Mouse (Mus musculus) hindbrain, embryonic 14.5 days (tissue): ENCODE measurements around the gene Tbc1d2. TPM values are rescaled to one million over a fixed set of nuclear protein-coding genes. Genes with fewer than 3 reads are reported as not detected.
"Not testable (repeated sequence)": the region's sequence is repeated elsewhere in the genome, so short reads cannot be mapped to it uniquely, and the experiment has no call there.

Experiments used
- ATAC-seq: fragments of 200-750 bp; cut with Nextera tagmentation; 2 replicates; pipeline ENCODE4 v1.8.0; 2017; ENCODE audit warnings: moderate number of reproducible peaks, mild to moderate bottlenecking, moderate TSS enrichment, moderate library complexity; ENCODE audit not compliant: low FRiP score
- DNase-seq: peaks from one replicate; pipeline ENCODE4 v3.0.0-alpha.2; 2015; ENCODE audit warnings: low spot score
- H3K27ac ChIP-seq: fragments of 300-500 bp; sonication (generic); 2 replicates; pipeline ENCODE4 v1.5.1; 2014; ENCODE audit warnings: mild to moderate bottlenecking, moderate library complexity
- H3K27me3 ChIP-seq: fragments of 300-500 bp; sonication (generic); 2 replicates; pipeline ENCODE4 v1.6.1; 2014; ENCODE audit warnings: mild to moderate bottlenecking, low read length, mixed read lengths; ENCODE audit not compliant: control insufficient read depth, insufficient read depth
- H3K36me3 ChIP-seq: fragments of 300-500 bp; sonication (generic); replicated peaks from 2 replicates; pipeline ENCODE4 v1.6.1; 2014; ENCODE audit not compliant: control insufficient read depth, insufficient read depth
- H3K4me1 ChIP-seq: fragments of 300-500 bp; sonication (generic); replicated peaks from 2 replicates; pipeline ENCODE4 v1.6.1; 2014; ENCODE audit warnings: antibody characterized with exemption, low read length, mixed read lengths; ENCODE audit not compliant: control insufficient read depth, insufficient read depth
- H3K4me2 ChIP-seq: fragments of 300-500 bp; sonication (generic); replicated peaks from 2 replicates; pipeline ENCODE4 v1.6.1; 2014; ENCODE audit warnings: mild to moderate bottlenecking, moderate library complexity
- H3K4me3 ChIP-seq: fragments of 300-500 bp; sonication (generic); replicated peaks from 2 replicates; pipeline ENCODE4 v1.5.1; 2014; ENCODE audit warnings: mild to moderate bottlenecking, low read length
- H3K9ac ChIP-seq: fragments of 300-500 bp; sonication (generic); 2 replicates; pipeline ENCODE4 v1.6.1; 2014
- H3K9me3 ChIP-seq: fragments of 300-500 bp; sonication (generic); 2 replicates; pipeline ENCODE4 v1.6.1; 2016; ENCODE audit warnings: low read length; ENCODE audit not compliant: control insufficient read depth
- WGBS: fragments of 180-500 bp; shearing (Covaris S2); extraction: QIAGEN DNeasy Blood & Tissue Kit; methylation state at CpG from one replicate; pipeline ENCODE4 v1.1.7; 2014; 5-methylcytosine and 5-hydroxymethylcytosine counted together
- polyA plus RNA-seq: library from polyadenylated mRNA; unstranded; fragments of >200 nt; fragmentation: Nextera tagmentation; extraction: Ambion mirVana; gene quantifications from 2 replicates; pipeline ENCODE4 v1.2.1, GENCODE M21; 2014

Gene Tbc1d2
- polyA plus RNA-seq, 1 experiment from 2014 or later, result 1.4 TPM

GRCm38 (mm10) chr4:46581577-46581976 lies 68.4 kb downstream of the Tbc1d2 start:
- not testable (repeated sequence) for ATAC-seq, H3K4me3 ChIP-seq, H3K27ac ChIP-seq, H3K36me3 ChIP-seq, H3K9ac ChIP-seq, H3K4me2 ChIP-seq, H3K4me1 ChIP-seq, DNase-seq, H3K27me3 ChIP-seq
- WGBS, result 95% methylated on average over 22 of the region's 22 CpGs
- H3K9me3 ChIP-seq, result peaks cover 19% of the 10 kb centered on the region

DNA sequence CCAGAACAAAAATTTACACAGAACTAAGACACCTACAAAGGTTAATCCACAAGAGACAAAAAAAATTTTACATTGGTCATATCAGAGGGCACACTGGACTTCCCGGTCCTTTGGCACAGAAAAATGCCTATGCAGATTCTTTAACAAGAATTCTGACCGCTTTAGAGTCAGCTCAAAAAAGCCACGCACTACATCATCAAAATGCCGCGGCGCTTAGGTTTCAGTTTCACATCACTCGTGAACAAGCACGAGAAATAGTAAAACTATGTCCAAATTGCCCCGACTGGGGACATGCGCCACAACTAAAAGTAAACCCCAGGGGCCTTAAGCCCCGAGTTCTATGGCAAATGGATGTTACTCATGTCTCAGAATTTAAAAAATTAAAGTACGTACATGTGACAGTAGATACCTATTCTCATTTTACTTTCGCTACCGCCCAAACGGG lies 69.2 kb downstream of the Tbc1d2 start:
- not testable (repeated sequence) for H3K4me2 ChIP-seq, H3K4me1 ChIP-seq, ATAC-seq, H3K36me3 ChIP-seq, H3K9ac ChIP-seq, H3K27ac ChIP-seq, H3K4me3 ChIP-seq, H3K27me3 ChIP-seq, DNase-seq
- WGBS, result 92% methylated on average over 15 of the region's 15 CpGs
- peaks cover 19% of the 10 kb centered on the region for H3K9me3 ChIP-seq

DNA sequence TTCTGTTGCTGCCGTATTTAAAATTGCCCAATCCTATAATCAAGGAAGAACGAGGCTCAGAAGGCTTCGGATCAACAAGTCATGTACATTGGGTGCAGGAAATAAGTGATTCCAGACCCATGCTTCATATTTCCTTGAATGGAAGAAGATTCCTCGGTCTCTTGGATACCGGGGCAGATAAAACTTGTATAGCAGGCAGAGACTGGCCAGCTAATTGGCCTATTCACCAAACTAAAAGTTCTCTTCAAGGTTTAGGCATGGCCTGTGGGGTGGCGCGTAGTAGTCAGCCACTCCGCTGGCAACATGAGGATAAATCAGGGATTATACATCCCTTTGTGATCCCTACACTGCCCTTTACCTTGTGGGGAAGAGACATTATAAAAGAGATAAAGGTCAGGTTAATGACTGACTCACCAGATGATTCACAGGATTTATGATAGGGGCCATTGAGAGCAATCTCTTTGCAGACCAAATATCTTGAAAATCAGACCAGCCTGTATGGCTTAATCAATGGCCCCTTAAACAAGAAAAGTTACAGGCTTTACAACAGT lies 71.1 kb downstream of the Tbc1d2 start:
- DNase-seq, H3K9ac ChIP-seq, H3K27me3 ChIP-seq, H3K4me1 ChIP-seq, H3K36me3 ChIP-seq, ATAC-seq, H3K4me2 ChIP-seq, H3K27ac ChIP-seq, H3K4me3 ChIP-seq: not testable (repeated sequence)
- H3K9me3 ChIP-seq, result peaks cover 19% of the 10 kb centered on the region
- 89% methylated on average over 8 of the region's 8 CpGs for WGBS

DNA sequence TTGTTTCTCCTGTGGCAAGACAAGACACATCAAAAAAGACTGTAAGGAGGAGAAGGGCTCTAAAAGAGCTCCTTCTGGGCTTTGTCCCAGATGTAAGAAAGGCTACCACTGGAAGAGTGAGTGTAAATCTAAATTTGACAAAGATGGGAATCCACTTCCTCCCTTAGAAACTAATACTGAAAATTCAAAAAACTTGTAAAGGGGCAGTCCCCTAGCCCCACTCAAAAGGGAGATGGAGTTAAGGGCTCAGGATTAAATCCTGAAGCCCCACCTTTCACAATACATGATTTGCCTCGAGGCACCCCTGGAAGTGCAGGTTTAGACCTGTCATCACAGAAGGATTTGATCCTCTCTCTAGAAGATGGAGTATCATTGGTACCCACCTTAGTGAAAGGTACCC lies 71.8 kb downstream of the Tbc1d2 start:
- ATAC-seq, result no peak

GRCm38 (mm10) chr4:46575509-46576284 lies 74.3 kb downstream of the Tbc1d2 start:
- not testable (repeated sequence) for H3K27ac ChIP-seq, H3K9ac ChIP-seq, H3K4me3 ChIP-seq, H3K36me3 ChIP-seq, H3K4me1 ChIP-seq, DNase-seq, ATAC-seq, H3K27me3 ChIP-seq, H3K4me2 ChIP-seq
- 89% methylated on average over 6 of the region's 10 CpGs for WGBS
- peaks cover 18% of the 10 kb centered on the region for H3K9me3 ChIP-seq

More for the DNA sequence above, 71.8 kb downstream of the Tbc1d2 start:
- Histone ChIP-seq H3K4me2 (no peak overlapping the region), H3K27me3 (no peaks in the 10 kb centered on the region), H3K27ac (no peak overlapping the region), H3K4me1 (no peaks in the 10 kb centered on the region), H3K9me3 (peaks cover 19% of the 10 kb centered on the region), H3K36me3 (no peaks in the 10 kb centered on the region), H3K4me3 (no peak overlapping the region), H3K9ac (no peak overlapping the region)
- WGBS, result 70% methylated on average over 1 of the region's 1 CpGs
- DNase-seq, result no peak

DNA sequence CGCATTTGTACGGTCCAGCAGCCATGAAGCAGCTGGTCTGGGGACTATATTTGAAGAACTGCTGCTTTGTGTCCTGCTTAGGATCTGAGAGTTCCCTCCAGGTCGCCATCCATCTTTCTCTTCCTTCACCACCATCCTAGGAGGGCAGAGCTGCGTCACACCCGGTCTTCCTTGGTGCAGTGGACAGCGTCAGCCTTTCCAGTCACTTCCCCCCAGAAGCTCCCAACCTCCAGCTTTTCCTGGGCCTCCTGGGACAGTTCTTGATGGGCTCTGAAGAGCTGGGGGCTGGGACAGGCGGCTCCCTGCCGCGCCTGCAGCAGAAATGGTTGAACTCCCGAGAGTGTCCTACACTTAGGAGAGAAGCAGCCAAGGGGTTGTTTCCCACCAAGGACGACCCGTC lies 75.2 kb downstream of the Tbc1d2 start:
- no peaks in the 10 kb centered on the region for H3K36me3 ChIP-seq
- no peaks in the 10 kb centered on the region for H3K27me3 ChIP-seq
- no peaks in the 10 kb centered on the region for H3K4me1 ChIP-seq
- peaks cover 16% of the 10 kb centered on the region for H3K9me3 ChIP-seq
- no peak overlapping the region for H3K9ac ChIP-seq
- WGBS, result 77% methylated on average over 10 of the region's 12 CpGs
- H3K4me3 ChIP-seq, result no peak overlapping the region
- ATAC-seq (no peak), DNase-seq (no peak)
- no peak overlapping the region for H3K27ac ChIP-seq
- no peak overlapping the region for H3K4me2 ChIP-seq

- DNase-seq (no peak), ATAC-seq (no peak)
- WGBS, result 64% methylated on average over 9 of the region's 9 CpGs
- Histone ChIP-seq H3K9me3 (peaks cover 16% of the 10 kb centered on the region), H3K36me3 (no peaks in the 10 kb centered on the region), H3K27ac (no peak overlapping the region), H3K9ac (no peak overlapping the region), H3K4me2 (no peak overlapping the region), H3K27me3 (no peaks in the 10 kb centered on the region), H3K4me3 (no peak overlapping the region), H3K4me1 (no peaks in the 10 kb centered on the region)
These were observed 75.8 kb downstream of the Tbc1d2 start for GRCm38 (mm10) chr4:46574024-46574753.

- Histone ChIP-seq H3K27ac (no peak overlapping the region), H3K4me1 (no peaks in the 10 kb centered on the region), H3K9ac (no peak overlapping the region), H3K9me3 (peaks cover 5% of the 10 kb centered on the region; the same call in 1 of the 2 replicates), H3K27me3 (no peaks in the 10 kb centered on the region), H3K36me3 (no peaks in the 10 kb centered on the region), H3K4me2 (no peak overlapping the region), H3K4me3 (no peak overlapping the region)
- ATAC-seq, result no peak
- WGBS, result 87% methylated on average over 4 of the region's 4 CpGs
- DNase-seq, result no peak
These were observed 77.4 kb downstream of the Tbc1d2 start for GRCm38 (mm10) chr4:46572616-46573015.

- H3K27ac ChIP-seq, result no peak overlapping the region
- no peak overlapping the region for H3K4me2 ChIP-seq
- ATAC-seq, result no peak
- no peak overlapping the region for H3K4me3 ChIP-seq
- no peak for DNase-seq
- WGBS, result 91% methylated on average over 9 of the region's 9 CpGs
- no peaks in the 10 kb centered on the region for H3K36me3 ChIP-seq
- H3K9me3 ChIP-seq, result peaks cover 5% of the 10 kb centered on the region; the same call in 1 of the 2 replicates
- no peaks in the 10 kb centered on the region for H3K27me3 ChIP-seq
- H3K9ac ChIP-seq, result no peak overlapping the region
- H3K4me1 ChIP-seq, result no peaks in the 10 kb centered on the region
These were observed 78.3 kb downstream of the Tbc1d2 start for GRCm38 (mm10) chr4:46571744-46572143.
